In genomic region chr17:72917241-72918030, GRCm38 (mm10) we compare ENCODE assay signal across 9 mouse cellular contexts. TPM values are rescaled to one million over a fixed set of nuclear protein-coding genes. Genes with fewer than 3 reads are reported as not detected.
A peak's percentile ranks its signal among the peaks of the same experiment; 100 is the strongest.
DNase-seq lines count a peak whose midpoint lies in the region; ATAC-seq lines count a peak whose summit lies in the region.
"Had no signal": no experiment of that assay in that cellular context is flagged by ENCODE, and none has a peak within 500 bp of the region (broad histone marks: within the 10 kb centered on the region; RNA-seq: fewer than 3 reads in every experiment).

No protein-coding gene starts in this region.

- H3K4me1 ChIP-seq in limb, embryonic 10.5 days, result peaks cover 37% of the 10 kb centered on the region
- peaks cover 45% of the 10 kb centered on the region for H3K4me1 ChIP-seq in midbrain, embryonic 10.5 days

- DNase-seq in gastrocnemius, adult 18-20 months (ENCODE audit: low spot score), result peak; percentile 26
- no peak for DNase-seq in gastrocnemius, adult 8-10 months (ENCODE audit: low spot score in 2 of 2)
- DNase-seq in cerebellum, postnatal 36 days, result peak; percentile 55 to 70
- DNase-seq in gastrocnemius, postnatal 25 days, result peak; percentile 35
- DNase-seq in limb, embryonic 10.5 days (ENCODE audit: low spot score), result peak; percentile 68
- peak; percentile 69 for DNase-seq in midbrain, embryonic 10.5 days (ENCODE audit: low spot score)
- DNase-seq in spleen, adult 18-20 months, result peak; percentile 68 to 71

- 3% methylated on average over 37 of the region's 37 CpGs for WGBS in limb, embryonic 10.5 days
- 2% methylated on average over 37 of the region's 37 CpGs for WGBS in midbrain, embryonic 10.5 days

- peaks cover 13% of the 10 kb centered on the region for H3K36me3 ChIP-seq in limb, embryonic 10.5 days
- H3K36me3 ChIP-seq in midbrain, embryonic 10.5 days, result peaks cover 13% of the 10 kb centered on the region
- H3K36me3 ChIP-seq: G1E had no signal

- H3K27ac ChIP-seq in limb, embryonic 10.5 days, result peak overlapping the region; percentile 92
- H3K27ac ChIP-seq in midbrain, embryonic 10.5 days (replicated peaks), result peak overlapping the region; percentile 95

- peak overlapping the region; percentile 67 for H3K4me3 ChIP-seq in limb, embryonic 10.5 days
- peak overlapping the region; percentile 77 for H3K4me3 ChIP-seq in midbrain, embryonic 10.5 days

- ATAC-seq in inflammation-experienced regulatory T-cells, adult 6 months, result peak; percentile 55

- peaks cover 10% of the 10 kb centered on the region; the same call in 1 of the 2 replicates for H3K27me3 ChIP-seq in limb, embryonic 10.5 days (ENCODE audit: low read depth, poor library complexity, severe bottlenecking)
- peaks cover 21% of the 10 kb centered on the region for H3K27me3 ChIP-seq in midbrain, embryonic 10.5 days (ENCODE audit: low read depth, poor library complexity, severe bottlenecking)

- no peaks in the 10 kb centered on the region for H3K9me3 ChIP-seq in limb, embryonic 10.5 days (replicated peaks)
- no peaks in the 10 kb centered on the region for H3K9me3 ChIP-seq in midbrain, embryonic 10.5 days (replicated peaks)

RNA-seq across cellular contexts. Expression of gene Lbh, which starts 0.7 kb away (rescaled TPM):
- 1 to 10 TPM; 4.2 to 8.4 TPM for total RNA-seq in gastrocnemius, adult 18-20 months (2021)
- total RNA-seq in gastrocnemius, adult 8-10 months (2022), result 1 to 10 TPM; 5.3 to 6.1 (median 5.8) TPM
- total RNA-seq in gastrocnemius, postnatal 25 days (2021), result 10 to 100 TPM in 1 of 2 experiments, 1 to 10 TPM in 1; 7.7 to 10.5 TPM
- polyA plus RNA-seq in inflammation-experienced regulatory T-cells, adult 6 months (2017; shearing (Covaris generic)), result 10 to 100 TPM; 21.0 to 45.8 (median 30.0) TPM
- 1.9 and 2.0 TPM in 2 replicates for polyA plus RNA-seq in limb, embryonic 10.5 days (2016; fragmentation: Nextera tagmentation; extraction: Ambion mirVana)
- polyA plus RNA-seq in midbrain, embryonic 10.5 days (2016; fragmentation: Nextera tagmentation; extraction: Ambion mirVana), result 2.0 and 3.0 TPM in 2 replicates

Comparison
In these comparisons a context has a peak if more than half of its experiments do, and no peak if none do; other contexts are left out.
1. DNase-seq: peak in gastrocnemius, adult 18-20 months (single experiment), cerebellum, postnatal 36 days (2 of 2), gastrocnemius, postnatal 25 days (single experiment), limb, embryonic 10.5 days (single experiment), midbrain, embryonic 10.5 days (single experiment) and spleen, adult 18-20 months (2 of 2); none in gastrocnemius, adult 8-10 months (0 of 2).